Comparison of ENCODE assay signal across 20 mouse cellular contexts in genomic region chr2:126712526-126712925, GRCm38 (mm10).
"Had no signal": no experiment of that assay in that cellular context is flagged by ENCODE, and none has a peak within 500 bp of the region (broad histone marks: within the 10 kb centered on the region; RNA-seq: fewer than 3 reads in every experiment).

No protein-coding gene starts in this region.

- H3K9me3 ChIP-seq: limb, embryonic 12.5 days; limb, embryonic 15.5 days; liver, embryonic 13.5 days; midbrain, embryonic 12.5 days; midbrain, embryonic 15.5 days; neural tube, embryonic 12.5 days; neural tube, embryonic 15.5 days had no signal

- ATAC-seq: hindbrain, postnatal 0 days; inflammation-experienced regulatory T-cells, adult 6 months; intestine, embryonic 16.5 days; midbrain, embryonic 15.5 days had no signal

- DNase-seq: left cerebral cortex, postnatal 4 days; liver, embryonic 13.5 days; lung, adult 2 months; lung, postnatal 14 days; lung, postnatal 4 days; retina, postnatal 1 day; right cerebral cortex, postnatal 25 days; spleen, adult 18-20 months; thymus, adult 18-20 months; thymus, postnatal 14 days; thymus, postnatal 4 days had no signal

- H3K36me3 ChIP-seq: liver, embryonic 13.5 days; midbrain, embryonic 12.5 days; midbrain, embryonic 15.5 days; neural tube, embryonic 12.5 days; neural tube, embryonic 15.5 days had no signal

- H3K4me3 ChIP-seq: limb, embryonic 12.5 days; limb, embryonic 15.5 days; liver, embryonic 13.5 days; midbrain, embryonic 12.5 days; midbrain, embryonic 15.5 days; neural tube, embryonic 12.5 days; neural tube, embryonic 15.5 days had no signal

- H3K27me3 ChIP-seq: limb, embryonic 12.5 days; limb, embryonic 15.5 days; liver, embryonic 13.5 days; midbrain, embryonic 12.5 days; midbrain, embryonic 15.5 days; neural tube, embryonic 12.5 days; neural tube, embryonic 15.5 days had no signal

- H3K9ac ChIP-seq: limb, embryonic 12.5 days; limb, embryonic 15.5 days; liver, embryonic 13.5 days; midbrain, embryonic 12.5 days; midbrain, embryonic 15.5 days; neural tube, embryonic 12.5 days; neural tube, embryonic 15.5 days had no signal

- H3K27ac ChIP-seq: hindbrain, postnatal 0 days; limb, embryonic 12.5 days; limb, embryonic 15.5 days; liver, embryonic 13.5 days; midbrain, embryonic 12.5 days; midbrain, embryonic 15.5 days; neural tube, embryonic 12.5 days; neural tube, embryonic 15.5 days had no signal

- H3K4me2 ChIP-seq: limb, embryonic 12.5 days; limb, embryonic 15.5 days; liver, embryonic 13.5 days; midbrain, embryonic 12.5 days; midbrain, embryonic 15.5 days; neural tube, embryonic 12.5 days; neural tube, embryonic 15.5 days had no signal
